Mouse (Mus musculus) myocyte (in vitro differentiated cells): ENCODE data around the gene Aip. TPM values are rescaled to one million over a fixed set of nuclear protein-coding genes. Genes with fewer than 3 reads are reported as not detected.
A peak's percentile ranks its signal among the peaks of the same experiment; 100 is the strongest.

ENCODE experiments used
- H3K27me3 ChIP-seq: one replicate; pipeline ENCODE4 v1.6.1; 2011; ENCODE audit not compliant: control insufficient read depth, insufficient read depth, insufficient read length
- H3K36me3 ChIP-seq: one replicate; pipeline ENCODE4 v1.6.1; 2011; ENCODE audit not compliant: control insufficient read depth, insufficient read depth
- H3K4me2 ChIP-seq: one replicate; pipeline ENCODE4 v1.6.1; 2011; ENCODE audit warnings: low read depth, control low read depth
- H3K4me3 ChIP-seq: one replicate; pipeline ENCODE4 v1.5.1; 2011; ENCODE audit warnings: mild to moderate bottlenecking, control low read depth, moderate library complexity
- H3K79me2 ChIP-seq: one replicate; pipeline ENCODE4 v1.6.1; 2011; ENCODE audit not compliant: control insufficient read depth, insufficient read depth
- H3ac ChIP-seq: one replicate; pipeline ENCODE4 v1.6.1; 2011; ENCODE audit not compliant: control insufficient read depth, insufficient read length
- CEBPB ChIP-seq: IDR thresholded peaks from 2 replicates; pipeline ENCODE4 v1.6.1; 2011; ENCODE audit warnings: mild to moderate bottlenecking, moderate library complexity; ENCODE audit not compliant: poor library complexity, insufficient read depth, severe bottlenecking
- E2F4 ChIP-seq: IDR thresholded peaks from one replicate; pipeline ENCODE4 v1.6.1; 2011; ENCODE audit warnings: mild to moderate bottlenecking, control low read depth, moderate library complexity; ENCODE audit not compliant: insufficient read depth
- MAX ChIP-seq: IDR thresholded peaks from one replicate; pipeline ENCODE4 v1.6.1; 2011; ENCODE audit warnings: low read depth, mild to moderate bottlenecking, control low read depth
- MYOD1 ChIP-seq, 3 experiments: IDR thresholded peaks; one replicate each; pipeline ENCODE4 v1.6.1; 2011; ENCODE audit warnings: control low read depth in 2 of 3, low read depth in 2 of 3, mild to moderate bottlenecking in 2 of 3, moderate library complexity in 1 of 3; ENCODE audit not compliant: insufficient read length in 2 of 3, control insufficient read depth in 1 of 3
- MYOG ChIP-seq, 3 experiments: IDR thresholded peaks; one replicate each; pipeline ENCODE4 v1.6.1; 2011; ENCODE audit warnings: control low read depth in 2 of 3, low read depth in 2 of 3, mild to moderate bottlenecking in 2 of 3; ENCODE audit not compliant: insufficient read length in 2 of 3, control insufficient read depth in 1 of 3, insufficient read depth in 1 of 3
- POLR2A ChIP-seq: IDR thresholded peaks from one replicate; pipeline ENCODE4 v1.6.1; 2011; ENCODE audit warnings: low read depth, mild to moderate bottlenecking, control low read depth, moderate library complexity; ENCODE audit not compliant: insufficient read length
- POLR2AphosphoS2 ChIP-seq: IDR thresholded peaks from one replicate; pipeline ENCODE4 v1.6.1; 2011; ENCODE audit warnings: low read depth, control low read depth; ENCODE audit not compliant: insufficient read length
- REST ChIP-seq: IDR thresholded peaks from one replicate; pipeline ENCODE4 v1.6.1; 2011; ENCODE audit warnings: mild to moderate bottlenecking, control low read depth, moderate library complexity; ENCODE audit not compliant: insufficient read depth, insufficient read length
- SRF ChIP-seq: IDR thresholded peaks from one replicate; pipeline ENCODE4 v1.6.1; 2011; ENCODE audit warnings: low read depth; ENCODE audit not compliant: control insufficient read depth, insufficient read length
- TCF12 ChIP-seq: IDR thresholded peaks from one replicate; pipeline ENCODE4 v1.6.1; 2011; ENCODE audit warnings: mild to moderate bottlenecking, control low read depth; ENCODE audit not compliant: poor library complexity, insufficient read depth, severe bottlenecking
- TCF3 ChIP-seq: IDR thresholded peaks from one replicate; pipeline ENCODE4 v1.6.1; 2011; ENCODE audit warnings: low read depth, control low read depth; ENCODE audit not compliant: insufficient read length
- USF1 ChIP-seq: IDR thresholded peaks from one replicate; pipeline ENCODE4 v1.6.1; 2011; ENCODE audit warnings: low read depth, mild to moderate bottlenecking, control low read depth, moderate library complexity
- polyA plus RNA-seq: library from polyadenylated mRNA; unstranded; fragments of >200 nt; fragmentation: generic; extraction: Trizol; gene quantifications from one replicate; pipeline ENCODE4 v1.2.1, GENCODE M21; 2012; ENCODE audit warnings: missing spikeins

The Aip gene
- polyA plus RNA-seq, 1 experiment: 250 TPM

GRCm38 (mm10) chr19:4119716-4120487, 5.8 kb downstream of the Aip start:
- Histone ChIP-seq H3K4me3 (peak overlapping the region; percentile 33), H3K4me2 (peak overlapping the region; percentile 78), H3ac (no peak overlapping the region), H3K79me2 (peaks cover 16% of the 10 kb centered on the region), H3K27me3 (no peaks in the 10 kb centered on the region), H3K36me3 (peaks cover 16% of the 10 kb centered on the region)
- TF ChIP-seq SRF: no peak
- no peak for TF ChIP-seq USF1
- TF ChIP-seq MYOD1 (IDR thresholded peaks at IDR 0.05; ENCODE audit: control insufficient read depth in 1 of 3, insufficient read length in 2 of 3, low read depth in 2 of 3): no peak
- TF ChIP-seq MYOG (IDR thresholded peaks at IDR 0.05; ENCODE audit: control insufficient read depth in 1 of 3, insufficient read depth in 1 of 3, insufficient read length in 2 of 3, low read depth in 2 of 3): no peak
- no peak for TF ChIP-seq CEBPB
- TF ChIP-seq POLR2A: no peak
- no peak for TF ChIP-seq E2F4
- TF ChIP-seq MAX: no peak
- TF ChIP-seq TCF3: no peak
- no peak for TF ChIP-seq TCF12
- no peak for TF ChIP-seq POLR2AphosphoS2
- no peak for TF ChIP-seq REST

GRCm38 (mm10) chr19:4118350-4118749, 7.3 kb downstream of the Aip start:
- Histone ChIP-seq H3ac (no peak overlapping the region), H3K79me2 (peaks cover 16% of the 10 kb centered on the region), H3K36me3 (peaks cover 18% of the 10 kb centered on the region), H3K4me2 (no peak overlapping the region), H3K27me3 (no peaks in the 10 kb centered on the region), H3K4me3 (no peak overlapping the region)
- TF ChIP-seq MAX (no peak), SRF (no peak), MYOD1 (IDR thresholded peaks at IDR 0.05; ENCODE audit: control insufficient read depth in 1 of 3, insufficient read length in 2 of 3, low read depth in 2 of 3) (no peak), TCF3 (no peak), REST (no peak), USF1 (no peak), E2F4 (no peak), POLR2AphosphoS2 (no peak), POLR2A (no peak), CEBPB (no peak)

GRCm38 (mm10) chr19:4117006-4117405, 8.7 kb downstream of the Aip start:
- no peak for TF ChIP-seq CEBPB
- no peak for TF ChIP-seq E2F4
- no peak for TF ChIP-seq MYOD1 (IDR thresholded peaks at IDR 0.05; ENCODE audit: control insufficient read depth in 1 of 3, insufficient read length in 2 of 3, low read depth in 2 of 3)
- TF ChIP-seq USF1: no peak
- TF ChIP-seq MAX: no peak
- TF ChIP-seq SRF: no peak
- no peak for TF ChIP-seq REST
- no peak for TF ChIP-seq MYOG (IDR thresholded peaks at IDR 0.05; ENCODE audit: control insufficient read depth in 1 of 3, insufficient read depth in 1 of 3, insufficient read length in 2 of 3, low read depth in 2 of 3)
- TF ChIP-seq TCF3: no peak
- no peak for TF ChIP-seq TCF12
- TF ChIP-seq POLR2A: no peak
- TF ChIP-seq POLR2AphosphoS2: no peak
- Histone ChIP-seq H3K79me2 (peaks cover 16% of the 10 kb centered on the region), H3K4me2 (no peak overlapping the region), H3K27me3 (no peaks in the 10 kb centered on the region), H3ac (no peak overlapping the region), H3K36me3 (peaks cover 18% of the 10 kb centered on the region), H3K4me3 (no peak overlapping the region)

GRCm38 (mm10) chr19:4115816-4116215, 9.8 kb downstream of the Aip start:
- H3ac ChIP-seq: no peak overlapping the region
- H3K4me2 ChIP-seq: no peak overlapping the region
- no peak overlapping the region for H3K4me3 ChIP-seq
- no peaks in the 10 kb centered on the region for H3K27me3 ChIP-seq
- H3K36me3 ChIP-seq: peaks cover 23% of the 10 kb centered on the region
- TF ChIP-seq POLR2AphosphoS2: peak; percentile 42
- TF ChIP-seq SRF: no peak
- H3K79me2 ChIP-seq: peaks cover 15% of the 10 kb centered on the region

GRCm38 (mm10) chr19:4115144-4115543, 10.5 kb downstream of the Aip start:
- no peak overlapping the region for H3ac ChIP-seq
- TF ChIP-seq USF1 (no peak), POLR2AphosphoS2 (no peak), POLR2A (no peak), MYOD1 (IDR thresholded peaks at IDR 0.05; ENCODE audit: control insufficient read depth in 1 of 3, insufficient read length in 2 of 3, low read depth in 2 of 3) (no peak), MAX (no peak), REST (no peak), CEBPB (no peak), TCF3 (no peak), MYOG (IDR thresholded peaks at IDR 0.05; ENCODE audit: control insufficient read depth in 1 of 3, insufficient read depth in 1 of 3, insufficient read length in 2 of 3, low read depth in 2 of 3) (no peak), TCF12 (no peak), E2F4 (no peak), SRF (no peak)
- peaks cover 8% of the 10 kb centered on the region for H3K79me2 ChIP-seq
- peaks cover 23% of the 10 kb centered on the region for H3K36me3 ChIP-seq
- no peak overlapping the region for H3K4me3 ChIP-seq
- no peak overlapping the region for H3K4me2 ChIP-seq
- no peaks in the 10 kb centered on the region for H3K27me3 ChIP-seq
